Mouse (Mus musculus): ENCODE results near the gene Flvcr2. TPM values are rescaled to one million over a fixed set of nuclear protein-coding genes. Genes with fewer than 3 reads are reported as not detected.

Flvcr2 gene
- total and polyA plus RNA-seq, 3 experiments: 0.07 TPM; not detected in 2

DNA sequence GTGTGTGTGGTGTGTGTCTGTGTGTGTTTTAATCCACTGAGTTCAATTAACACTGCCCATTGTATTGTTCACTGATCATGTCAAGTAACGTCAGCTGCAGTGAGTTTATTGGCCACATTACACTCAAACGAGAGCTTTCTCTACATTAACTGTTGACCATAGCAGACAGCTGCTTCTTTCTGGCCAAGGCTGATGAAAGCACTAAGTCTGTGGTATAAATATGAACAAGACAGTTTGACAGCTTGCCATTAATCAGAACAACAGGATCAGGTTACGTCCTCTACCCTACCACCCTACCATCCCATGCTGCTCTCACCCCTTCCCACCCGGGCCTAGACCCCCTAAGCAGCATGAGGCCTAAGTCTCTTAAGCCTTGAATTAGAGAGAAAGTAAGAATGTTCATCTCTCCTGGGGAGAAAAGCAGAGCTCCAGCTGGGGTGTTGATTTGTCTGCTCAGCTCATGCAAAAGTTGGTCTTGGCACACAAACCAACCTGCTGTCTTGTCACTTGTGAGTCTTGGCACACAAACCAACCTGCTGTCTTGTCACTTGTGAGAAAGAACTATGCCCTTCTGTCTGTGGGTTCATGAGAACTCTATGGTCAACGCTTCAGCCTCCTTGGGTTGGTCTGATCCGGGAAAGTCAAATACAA is 46.0 kb upstream of the Flvcr2 start:
- TF ChIP-seq E2F4 (IDR thresholded peaks at IDR 0.05; ENCODE audit: borderline replicate concordance, low read depth, low read length): no peak
- H3K36me3 ChIP-seq (ENCODE audit: control insufficient read depth in 1 of 2, insufficient read depth in 2 of 2, low read length in 2 of 2): no peaks in the 10 kb centered on the region
- H3K27ac ChIP-seq (ENCODE audit: control insufficient read depth, low read depth, low read length): no peak overlapping the region
- H3K9me3 ChIP-seq (replicated peaks; ENCODE audit: insufficient read depth, low read length): no peaks in the 10 kb centered on the region
- DNase-seq (ENCODE audit: low read depth, low spot score): no peak
- no peak overlapping the region for H3K4me3 ChIP-seq (ENCODE audit: control insufficient read depth in 1 of 2, insufficient read depth in 1 of 2, low read depth in 2 of 2, low read length in 2 of 2)
- no peaks in the 10 kb centered on the region; the same call in 1 of the 2 replicates for H3K79me2 ChIP-seq (ENCODE audit: control insufficient read depth, insufficient read depth, low read length, poor library complexity)
- no peaks in the 10 kb centered on the region for H3K27me3 ChIP-seq (ENCODE audit: control insufficient read depth in 1 of 2, insufficient read depth in 2 of 2, low read length in 2 of 2)
- H3K9ac ChIP-seq (ENCODE audit: control insufficient read depth, low read depth, low read length, poor library complexity, severe bottlenecking): no peak overlapping the region
- H3K4me1 ChIP-seq (ENCODE audit: control insufficient read depth in 1 of 2, insufficient read depth in 2 of 2, low read length in 2 of 2): peaks cover 3 to 10% of the 10 kb centered on the region in 2 experiments; a peak in 3 of 4 replicates

DNA sequence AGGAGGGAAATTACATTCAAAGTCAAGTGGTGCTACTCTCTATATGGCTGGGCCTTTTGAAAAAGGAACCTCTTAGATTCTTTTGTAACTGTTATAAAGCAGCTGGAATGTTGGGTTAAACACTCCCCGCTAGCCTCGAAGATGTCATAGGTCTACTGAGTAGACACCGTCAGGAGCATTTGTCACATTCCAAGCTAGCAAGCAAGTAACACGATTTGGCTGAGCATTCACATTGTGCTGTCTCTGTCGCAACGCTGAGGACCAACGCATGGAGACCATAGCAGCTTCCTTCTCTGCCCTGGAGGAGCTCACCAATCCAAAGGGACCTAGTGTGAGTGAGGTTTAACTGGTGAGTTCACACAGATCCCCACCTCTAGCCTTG is 45.5 kb upstream of the Flvcr2 start:
- peaks cover 3 to 11% of the 10 kb centered on the region in 2 experiments; a peak in 3 of 4 replicates for H3K4me1 ChIP-seq (ENCODE audit: control insufficient read depth in 1 of 2, insufficient read depth in 2 of 2, low read length in 2 of 2)
- H3K9me3 ChIP-seq (replicated peaks; ENCODE audit: insufficient read depth, low read length): no peaks in the 10 kb centered on the region
- no peak for TF ChIP-seq NRF1 (IDR thresholded peaks at IDR 0.05; ENCODE audit: insufficient read depth, low read depth, low read length, poor library complexity, severe bottlenecking)
- TF ChIP-seq POLR2AphosphoS5 (IDR thresholded peaks at IDR 0.05; ENCODE audit: borderline replicate concordance, low read depth, low read length): no peak
- no peak for TF ChIP-seq ZNF384 (IDR thresholded peaks at IDR 0.05; ENCODE audit: low read depth, low read length)
- H3K36me3 ChIP-seq (ENCODE audit: control insufficient read depth in 1 of 2, insufficient read depth in 2 of 2, low read length in 2 of 2): no peaks in the 10 kb centered on the region
- no peaks in the 10 kb centered on the region; the same call in 1 of the 2 replicates for H3K79me2 ChIP-seq (ENCODE audit: control insufficient read depth, insufficient read depth, low read length, poor library complexity)
- H3K27me3 ChIP-seq (ENCODE audit: control insufficient read depth in 1 of 2, insufficient read depth in 2 of 2, low read length in 2 of 2): no peaks in the 10 kb centered on the region
- H3K27ac ChIP-seq (ENCODE audit: control insufficient read depth, low read depth, low read length): no peak overlapping the region
- H3K9ac ChIP-seq (ENCODE audit: control insufficient read depth, low read depth, low read length, poor library complexity, severe bottlenecking): no peak overlapping the region
- no peak for DNase-seq (ENCODE audit: low read depth, low spot score)
- no peak overlapping the region for H3K4me3 ChIP-seq (ENCODE audit: control insufficient read depth in 1 of 2, insufficient read depth in 1 of 2, low read depth in 2 of 2, low read length in 2 of 2)

GRCm38 (mm10) chr12:85702166-85703055 is 43.9 kb upstream of the Flvcr2 start:
- DNase-seq (ENCODE audit: low read depth, low spot score): no peak
- no peak overlapping the region for H3K27ac ChIP-seq (ENCODE audit: control insufficient read depth, low read depth, low read length)
- H3K4me1 ChIP-seq (ENCODE audit: control insufficient read depth in 1 of 2, insufficient read depth in 2 of 2, low read length in 2 of 2): peaks cover 3 to 15% of the 10 kb centered on the region in 2 experiments; a peak in 3 of 4 replicates
- no peak overlapping the region for H3K4me3 ChIP-seq (ENCODE audit: control insufficient read depth in 1 of 2, insufficient read depth in 1 of 2, low read depth in 2 of 2, low read length in 2 of 2)
- no peak overlapping the region for H3K9ac ChIP-seq (ENCODE audit: control insufficient read depth, low read depth, low read length, poor library complexity, severe bottlenecking)
- no peaks in the 10 kb centered on the region; the same call in 1 of the 2 replicates for H3K79me2 ChIP-seq (ENCODE audit: control insufficient read depth, insufficient read depth, low read length, poor library complexity)
- H3K9me3 ChIP-seq (replicated peaks; ENCODE audit: insufficient read depth, low read length): no peaks in the 10 kb centered on the region
- H3K36me3 ChIP-seq (ENCODE audit: control insufficient read depth in 1 of 2, insufficient read depth in 2 of 2, low read length in 2 of 2): peaks cover 0 to 3% of the 10 kb centered on the region in 2 experiments; a peak in 1 of 4 replicates
- H3K27me3 ChIP-seq (ENCODE audit: control insufficient read depth in 1 of 2, insufficient read depth in 2 of 2, low read length in 2 of 2): no peaks in the 10 kb centered on the region
- TF ChIP-seq MAFK (IDR thresholded peaks at IDR 0.05; ENCODE audit: borderline replicate concordance, low read depth, low read length) (no peak), MAZ (IDR thresholded peaks at IDR 0.05; ENCODE audit: low read depth, low read length) (no peak), ZKSCAN1 (IDR thresholded peaks at IDR 0.05; ENCODE audit: low read depth, low read length) (no peak), MEF2A (IDR thresholded peaks at IDR 0.05; ENCODE audit: extremely low read depth, insufficient replicate concordance, low read depth, low read length, poor library complexity, severe bottlenecking) (no peak), SIN3A (IDR thresholded peaks at IDR 0.05; ENCODE audit: low read length) (no peak), USF1 (IDR thresholded peaks at IDR 0.05; ENCODE audit: low read depth, low read length) (no peak), ZMIZ1 (IDR thresholded peaks at IDR 0.05; ENCODE audit: low read depth, low read length) (no peak), ZC3H11A (IDR thresholded peaks at IDR 0.05; ENCODE audit: low read depth, low read length) (no peak), CTCF (IDR thresholded peaks at IDR 0.05 in 2 of 3, conservative IDR thresholded peaks at IDR 0.05 in 1 of 3; ENCODE audit: control insufficient read depth in 1 of 3, insufficient read depth in 1 of 3, low read depth in 2 of 3, low read length in 3 of 3, poor library complexity in 1 of 3, severe bottlenecking in 1 of 3) (no peak)

Data from MEL (cell line).